ENCODE assay signal across 8 mouse cellular contexts in the genomic region with DNA sequence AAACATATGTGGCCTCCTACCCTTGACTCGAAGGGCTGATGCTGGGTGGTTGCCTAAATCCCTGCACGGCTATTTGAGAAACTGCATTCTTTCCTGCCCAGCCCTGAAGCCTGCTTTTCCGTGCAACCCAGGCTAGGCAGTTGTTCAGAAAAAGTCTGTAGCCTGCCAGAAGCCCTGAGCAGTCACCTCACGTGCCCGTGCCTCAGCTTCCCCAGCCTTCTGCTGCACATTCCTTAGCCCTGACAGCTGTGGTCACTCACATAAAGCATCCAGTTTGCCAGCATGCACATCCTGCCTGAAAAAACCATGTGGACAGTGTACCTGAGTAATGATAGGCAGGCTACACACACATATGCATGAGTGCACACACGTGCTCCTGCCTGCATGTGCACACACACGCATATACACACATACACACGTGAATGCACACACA.
DNase-seq lines count a peak whose midpoint lies in the region; ATAC-seq and TF ChIP-seq lines count a peak whose summit lies in the region.

No protein-coding gene starts in this region.

- H3K9ac ChIP-seq in midbrain, embryonic 12.5 days (replicated peaks): no peak overlapping the region
- H3K9ac ChIP-seq in midbrain, embryonic 11.5 days (ENCODE audit: low read length): no peak overlapping the region
- H3K9ac ChIP-seq in stomach, embryonic 15.5 days: no peak overlapping the region

- intact Hi-C loops in gastrocnemius, postnatal 14 days (cut with DNase I; ENCODE audit: low total_unique reads): no loop called here
- intact Hi-C loops in left cerebral cortex, adult 2 months (cut with DNase I): no loop called here

- WGBS in midbrain, embryonic 12.5 days: 78% methylated on average over 8 of the region's 8 CpGs
- WGBS in midbrain, embryonic 11.5 days: 63% methylated on average over 8 of the region's 8 CpGs
- WGBS in stomach, embryonic 15.5 days: 47% methylated on average over 8 of the region's 8 CpGs

- no peak for TF ChIP-seq CTCF in left cerebral cortex, adult 2 months (IDR thresholded peaks at IDR 0.05)

- H3K4me2 ChIP-seq in midbrain, embryonic 12.5 days (replicated peaks): no peak overlapping the region
- H3K4me2 ChIP-seq in midbrain, embryonic 11.5 days: no peak overlapping the region
- no peak overlapping the region for H3K4me2 ChIP-seq in stomach, embryonic 15.5 days

- no peak for ATAC-seq in midbrain, embryonic 12.5 days (ENCODE audit: low FRiP score, low read depth)
- no peak for ATAC-seq in midbrain, embryonic 11.5 days (ENCODE audit: low FRiP score)
- ATAC-seq in stomach, embryonic 15.5 days (ENCODE audit: insufficient read depth, low FRiP score, low read depth): no peak
- no peak for ATAC-seq in megakaryocyte progenitor cell, adult 5-6 weeks (replicated peaks; ENCODE audit: poor library complexity)
- ATAC-seq in granulocyte monocyte progenitor cell, adult 5-6 weeks (replicated peaks; ENCODE audit: poor library complexity, severe bottlenecking): no peak

- H3K27me3 ChIP-seq in midbrain, embryonic 12.5 days: peaks cover 28% of the 10 kb centered on the region
- H3K27me3 ChIP-seq in midbrain, embryonic 11.5 days (ENCODE audit: control insufficient read depth, insufficient read depth, low read length): no peaks in the 10 kb centered on the region
- no peaks in the 10 kb centered on the region for H3K27me3 ChIP-seq in stomach, embryonic 15.5 days (replicated peaks)

- DNase-seq in midbrain, embryonic 11.5 days (ENCODE audit: low spot score, missing footprints): no peak
- DNase-seq in gastrocnemius, postnatal 14 days: peak; percentile 67
- DNase-seq in kidney, postnatal 4 days: peak; percentile 48 to 65
- DNase-seq in left cerebral cortex, adult 2 months (ENCODE audit: extremely low spot score in 1 of 2, low spot score in 2 of 2): no peak

- H3K27ac ChIP-seq in midbrain, embryonic 12.5 days (replicated peaks): 0 out of 2 replicates have a peak overlapping the region, but pooled peaks have one; percentile 42
- no peak overlapping the region for H3K27ac ChIP-seq in midbrain, embryonic 11.5 days (ENCODE audit: low read depth, low read length)
- peak overlapping the region; percentile 92 for H3K27ac ChIP-seq in stomach, embryonic 15.5 days
- H3K27ac ChIP-seq in left cerebral cortex, adult 2 months: no peak overlapping the region

- H3K9me3 ChIP-seq in midbrain, embryonic 12.5 days: no peaks in the 10 kb centered on the region
- H3K9me3 ChIP-seq in midbrain, embryonic 11.5 days (ENCODE audit: control insufficient read depth, low read length): no peaks in the 10 kb centered on the region
- H3K9me3 ChIP-seq in stomach, embryonic 15.5 days: no peaks in the 10 kb centered on the region

- no peak overlapping the region for H3K4me3 ChIP-seq in midbrain, embryonic 12.5 days
- no peak overlapping the region for H3K4me3 ChIP-seq in midbrain, embryonic 11.5 days (ENCODE audit: low read depth, low read length)
- no peak overlapping the region for H3K4me3 ChIP-seq in stomach, embryonic 15.5 days (replicated peaks)
- no peak overlapping the region for H3K4me3 ChIP-seq in left cerebral cortex, adult 2 months

- peaks cover 46% of the 10 kb centered on the region for H3K4me1 ChIP-seq in midbrain, embryonic 12.5 days
- H3K4me1 ChIP-seq in midbrain, embryonic 11.5 days (ENCODE audit: control insufficient read depth, insufficient read depth, low read length): peaks cover 15% of the 10 kb centered on the region
- H3K4me1 ChIP-seq in stomach, embryonic 15.5 days: peaks cover 34% of the 10 kb centered on the region

- no peaks in the 10 kb centered on the region for H3K36me3 ChIP-seq in midbrain, embryonic 12.5 days
- no peaks in the 10 kb centered on the region for H3K36me3 ChIP-seq in midbrain, embryonic 11.5 days (ENCODE audit: control insufficient read depth, insufficient read depth, low read length)
- no peaks in the 10 kb centered on the region for H3K36me3 ChIP-seq in stomach, embryonic 15.5 days

Comparison
In these comparisons a context has a peak if more than half of its experiments do, and no peak if none do; other contexts are left out.
1. H3K27ac ChIP-seq: peak in midbrain, embryonic 12.5 days (single experiment) and stomach, embryonic 15.5 days (single experiment); none in midbrain, embryonic 11.5 days (single experiment) and left cerebral cortex, adult 2 months (single experiment).
2. DNase-seq: peak in gastrocnemius, postnatal 14 days (single experiment) and kidney, postnatal 4 days (2 of 2); none in midbrain, embryonic 11.5 days (single experiment) and left cerebral cortex, adult 2 months (0 of 2).